Mouse (Mus musculus): ENCODE results near the gene Usp36.
A peak's percentile ranks its signal among the peaks of the same experiment; 100 is the strongest.

GRCm38 (mm10) chr11:118289999-118290889, at the start of gene Usp36:
- TF ChIP-seq GATA1 (IDR thresholded peaks at IDR 0.05; ENCODE audit: borderline replicate concordance, low read length) (no peak), FLI1 (IDR thresholded peaks at IDR 0.05; ENCODE audit: low read length) (peak; percentile 71)
